ENCODE assay signal across 8 mouse cellular contexts in genomic region chrX:73451949-73452348, GRCm38 (mm10). TPM values are rescaled to one million over a fixed set of nuclear protein-coding genes. Genes with fewer than 3 reads are reported as not detected.
A peak's percentile ranks its signal among the peaks of the same experiment; 100 is the strongest.
DNase-seq lines count a peak whose midpoint lies in the region; ATAC-seq and TF ChIP-seq lines count a peak whose summit lies in the region.

No protein-coding gene starts in this region.

- H3K4me3 ChIP-seq in embryonic fibroblast, embryonic 13.5 days (ENCODE audit: insufficient read depth, low read length): no peak overlapping the region

- H3K4me1 ChIP-seq in embryonic fibroblast, embryonic 13.5 days (ENCODE audit: control insufficient read depth, insufficient read depth, low read length): no peaks in the 10 kb centered on the region

- TF ChIP-seq POLR2A in embryonic fibroblast, embryonic 13.5 days (IDR thresholded peaks at IDR 0.05; ENCODE audit: low read depth, low read length): no peak

- peak; percentile 53 for DNase-seq in cerebellum, adult 11 months
- DNase-seq in 3T3-L1 (ENCODE audit: low read depth, low spot score): peak; percentile 73
- peak; percentile 72 to 76 for DNase-seq in adrenal gland, postnatal 36 days
- peak; percentile 82 for DNase-seq in kidney, postnatal 10 days
- DNase-seq in lung, postnatal 10 days: peak; percentile 74
- DNase-seq in spleen, adult 12 weeks (ENCODE audit: low spot score): peak; percentile 24

- no peak for ATAC-seq in cerebellum, adult (ENCODE audit: insufficient number of reproducible peaks, low FRiP score, low TSS enrichment)

- peak; percentile 80; the same call in 1 of the 2 replicates for TF ChIP-seq CTCF in embryonic fibroblast, embryonic 13.5 days (IDR thresholded peaks at IDR 0.05; ENCODE audit: borderline replicate concordance, insufficient read depth, low read length)

- no peak overlapping the region for H3K27ac ChIP-seq in embryonic fibroblast, embryonic 13.5 days (ENCODE audit: insufficient read depth, low read length)

RNA-seq across cellular contexts. Expression of gene Haus7, which starts 6.9 kb away (rescaled TPM):
- total RNA-seq in adrenal gland, postnatal 36 days (2021): 10 to 100 TPM; 30.0 to 31.5 TPM
- 25.2 and 33.5 TPM in 2 replicates for polyA plus RNA-seq in embryonic fibroblast, embryonic 13.5 days (2011; ENCODE audit: insufficient read length, low read depth, missing spikeins)

RNA-seq across cellular contexts. Expression of gene Trex2, which starts 16.8 kb away (rescaled TPM):
- not detected for total RNA-seq in adrenal gland, postnatal 36 days (2021)
- polyA plus RNA-seq in embryonic fibroblast, embryonic 13.5 days (2011; ENCODE audit: insufficient read length, low read depth, missing spikeins): not detected in 2 replicates

RNA-seq across cellular contexts. Expression of gene Bgn, which starts 31.5 kb away (rescaled TPM):
- total RNA-seq in adrenal gland, postnatal 36 days (2021): 100 to 1,000 TPM; 251 to 260 TPM
- 6,335 and 6,763 TPM in 2 replicates for polyA plus RNA-seq in embryonic fibroblast, embryonic 13.5 days (2011; ENCODE audit: insufficient read length, low read depth, missing spikeins)

RNA-seq across cellular contexts. Expression of gene Zfp92, which starts 41.1 kb away (rescaled TPM):
- under 1 TPM; 0.43 to 0.60 TPM for total RNA-seq in adrenal gland, postnatal 36 days (2021)
- not detected in 2 replicates for polyA plus RNA-seq in embryonic fibroblast, embryonic 13.5 days (2011; ENCODE audit: insufficient read length, low read depth, missing spikeins)

RNA-seq across cellular contexts. Expression of gene Atp2b3, which starts 50.9 kb away (rescaled TPM):
- total RNA-seq in adrenal gland, postnatal 36 days (2021): 10 to 100 TPM; 34.9 to 52.5 TPM
- polyA plus RNA-seq in embryonic fibroblast, embryonic 13.5 days (2011; ENCODE audit: insufficient read length, low read depth, missing spikeins): not detected in 2 replicates

Comparison
In these comparisons a context has a peak if more than half of its experiments do, and no peak if none do; other contexts are left out.
1. DNase-seq: peak in every context shown above with its lines; median percentile 82 in kidney, postnatal 10 days; 74 in adrenal gland, postnatal 36 days; 74 in lung, postnatal 10 days; 73 in 3T3-L1; 53 in cerebellum, adult 11 months; 24 in spleen, adult 12 weeks.